Mouse (Mus musculus): ENCODE results near the gene Kif6.
A peak's percentile ranks its signal among the peaks of the same experiment; 100 is the strongest.

The Kif6 gene

DNA sequence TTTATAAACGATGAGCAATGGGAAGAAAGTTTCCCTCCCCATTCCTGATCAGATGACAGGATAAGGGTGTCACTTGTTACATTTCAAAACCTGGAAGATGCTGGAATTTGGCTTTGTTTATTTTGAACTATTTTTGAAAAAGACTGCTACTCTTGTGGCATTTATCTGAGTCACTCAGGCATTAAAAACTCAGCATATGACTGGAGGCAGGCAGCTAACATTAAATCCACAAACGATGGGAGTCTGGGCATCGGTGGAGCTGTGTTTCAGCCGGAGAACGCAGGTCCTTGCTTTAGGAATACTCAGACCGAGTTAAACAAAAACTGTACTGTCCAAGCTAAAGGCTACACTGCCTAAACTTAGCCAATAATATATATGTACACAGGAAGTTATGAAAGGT is 46.7 kb downstream of the Kif6 start:
- DNase-seq (ENCODE audit: low read depth, low spot score) = no peak

DNA sequence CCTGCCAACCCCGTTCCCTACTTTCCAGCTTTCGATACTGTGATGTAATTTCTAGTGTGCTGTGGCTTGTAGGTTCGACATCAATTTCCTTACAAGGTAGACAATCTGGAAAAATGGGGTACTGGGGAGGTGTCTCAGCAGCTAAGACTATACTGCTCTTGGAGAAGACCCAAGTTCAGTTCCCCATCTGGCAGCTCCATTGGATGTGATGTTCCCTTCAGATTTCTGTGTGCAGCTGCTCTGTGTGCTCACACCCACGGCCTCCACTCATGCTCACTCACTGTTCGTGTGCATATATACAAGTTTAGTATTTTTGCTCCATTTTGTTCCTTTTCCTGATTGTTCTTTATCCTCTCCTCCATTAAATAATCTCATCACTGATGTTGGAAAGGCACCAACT is 51.8 kb downstream of the Kif6 start:
- no peak for DNase-seq (ENCODE audit: low read depth, low spot score)

DNA sequence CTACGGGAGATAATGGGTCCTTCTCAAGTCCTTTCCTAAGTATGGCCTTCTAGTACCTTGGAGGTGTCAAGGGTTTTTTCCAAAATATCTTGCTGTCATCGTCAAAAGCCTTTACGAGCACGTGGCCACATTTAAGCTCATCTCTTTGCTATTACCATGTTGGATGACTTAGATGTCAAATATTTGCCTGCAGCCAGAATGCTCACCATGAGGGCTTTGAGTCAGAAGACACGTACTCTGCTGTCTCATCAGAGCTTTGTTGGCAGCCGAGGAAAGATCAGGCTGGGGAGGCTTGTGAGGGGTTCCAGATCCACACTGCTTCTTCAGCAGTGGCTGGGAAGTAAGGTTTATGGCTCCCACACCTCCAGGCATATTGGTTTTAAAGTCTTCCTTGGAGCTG is 53.4 kb downstream of the Kif6 start:
- no peak for DNase-seq (ENCODE audit: low read depth, low spot score)

DNA sequence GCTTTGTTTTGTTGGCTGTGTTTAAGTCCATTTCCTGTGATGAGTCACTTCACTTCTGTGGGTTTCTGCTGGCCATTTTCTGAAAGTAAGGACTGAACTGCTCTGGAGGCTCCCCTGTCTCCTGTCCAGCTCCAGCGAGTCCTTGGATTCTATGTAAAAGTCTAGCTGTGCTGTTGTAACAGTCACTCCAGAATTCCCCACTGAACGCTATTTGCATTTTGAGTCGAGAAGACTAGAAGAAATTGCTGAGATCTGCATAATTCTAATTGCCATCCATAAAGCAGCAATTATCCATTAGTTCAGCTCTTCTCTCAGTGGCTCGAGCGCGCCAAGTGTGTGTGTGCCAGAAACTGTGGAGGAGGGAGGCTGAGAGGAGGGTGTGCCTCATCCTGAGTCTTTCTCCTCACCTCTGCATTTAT is 57.0 kb downstream of the Kif6 start:
- no peak for DNase-seq (ENCODE audit: low read depth, low spot score)

DNA sequence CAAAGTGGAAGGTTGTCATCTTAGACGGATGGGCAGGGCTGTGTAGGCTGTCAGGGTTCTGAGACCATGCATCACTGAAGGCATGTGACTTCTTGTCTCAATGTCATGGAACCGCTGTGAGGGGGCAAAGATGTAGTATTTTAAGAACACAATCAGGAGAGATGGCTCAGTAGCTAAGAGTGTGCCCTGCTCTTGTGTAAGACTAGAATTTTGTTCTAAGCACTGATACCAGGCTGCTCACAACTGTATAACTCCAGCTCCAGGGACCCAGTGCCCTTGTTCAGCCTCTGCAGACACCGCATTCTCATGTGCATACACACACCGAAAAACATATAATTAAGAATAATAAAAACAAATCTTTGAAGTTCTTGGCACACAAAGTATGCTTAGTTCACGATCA is 57.5 kb downstream of the Kif6 start:
- DNase-seq (ENCODE audit: low read depth, low spot score) = no peak

DNA sequence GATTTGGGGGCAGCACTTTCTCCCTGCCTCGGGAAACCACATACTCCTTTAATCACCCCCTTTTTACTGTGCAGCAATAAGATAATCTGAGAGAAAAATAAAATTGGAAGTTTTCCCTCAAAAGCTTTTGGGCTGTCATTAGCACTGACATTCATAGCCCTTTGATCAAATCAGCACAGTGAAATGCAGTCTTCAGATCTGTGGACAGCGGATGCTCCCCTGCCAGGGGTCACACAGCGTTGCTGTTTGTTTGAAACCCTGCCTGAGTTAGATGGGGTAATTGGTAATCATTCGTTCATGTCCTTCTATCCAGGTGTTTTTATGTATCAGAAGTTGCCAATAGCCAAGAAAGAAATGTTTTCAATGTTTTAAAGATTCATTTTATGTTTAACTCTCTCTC is 60.7 kb downstream of the Kif6 start:
- DNase-seq (ENCODE audit: low read depth, low spot score) = no peak

DNA sequence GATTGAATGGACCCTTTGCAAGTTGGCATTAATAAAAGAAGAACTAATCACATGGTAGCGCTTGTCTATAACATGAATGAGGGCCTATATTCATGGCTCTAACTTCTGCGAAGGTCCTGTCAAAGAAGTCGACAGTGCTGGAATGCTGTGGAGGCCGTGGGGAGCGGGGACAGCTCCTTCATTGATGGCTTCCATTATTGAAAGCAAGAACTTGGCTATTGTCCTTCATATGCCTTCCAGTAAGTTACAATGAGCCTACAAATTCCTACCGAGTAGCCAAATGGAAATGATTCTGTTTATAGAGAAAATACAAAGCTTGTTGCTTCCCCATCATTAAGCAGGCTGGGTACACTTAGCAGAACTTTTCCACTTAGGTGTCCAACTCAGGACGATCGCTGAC is 66.5 kb downstream of the Kif6 start:
- peak; percentile 14 for DNase-seq (ENCODE audit: low read depth, low spot score)

DNA sequence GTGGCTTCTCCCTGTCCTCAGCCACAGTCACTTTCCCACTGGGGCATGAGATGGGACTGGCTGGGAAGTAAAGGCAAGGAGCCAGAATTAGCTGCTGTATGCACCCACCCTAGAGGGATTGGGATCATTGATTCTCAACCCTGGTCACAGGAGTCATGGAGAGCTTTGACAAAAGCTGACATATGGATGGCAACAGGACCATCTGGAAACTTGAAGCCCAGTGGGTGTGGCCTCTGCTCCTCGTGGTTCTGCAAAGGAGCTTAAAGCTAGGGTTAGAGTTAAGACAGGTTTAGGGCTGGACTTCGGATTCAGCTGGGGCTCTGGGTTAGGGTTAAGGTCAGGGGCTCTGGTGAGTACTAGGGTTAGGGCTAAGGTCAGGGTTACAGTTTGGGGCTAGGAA is 69.2 kb downstream of the Kif6 start:
- no peak for DNase-seq (ENCODE audit: low read depth, low spot score)

DNA sequence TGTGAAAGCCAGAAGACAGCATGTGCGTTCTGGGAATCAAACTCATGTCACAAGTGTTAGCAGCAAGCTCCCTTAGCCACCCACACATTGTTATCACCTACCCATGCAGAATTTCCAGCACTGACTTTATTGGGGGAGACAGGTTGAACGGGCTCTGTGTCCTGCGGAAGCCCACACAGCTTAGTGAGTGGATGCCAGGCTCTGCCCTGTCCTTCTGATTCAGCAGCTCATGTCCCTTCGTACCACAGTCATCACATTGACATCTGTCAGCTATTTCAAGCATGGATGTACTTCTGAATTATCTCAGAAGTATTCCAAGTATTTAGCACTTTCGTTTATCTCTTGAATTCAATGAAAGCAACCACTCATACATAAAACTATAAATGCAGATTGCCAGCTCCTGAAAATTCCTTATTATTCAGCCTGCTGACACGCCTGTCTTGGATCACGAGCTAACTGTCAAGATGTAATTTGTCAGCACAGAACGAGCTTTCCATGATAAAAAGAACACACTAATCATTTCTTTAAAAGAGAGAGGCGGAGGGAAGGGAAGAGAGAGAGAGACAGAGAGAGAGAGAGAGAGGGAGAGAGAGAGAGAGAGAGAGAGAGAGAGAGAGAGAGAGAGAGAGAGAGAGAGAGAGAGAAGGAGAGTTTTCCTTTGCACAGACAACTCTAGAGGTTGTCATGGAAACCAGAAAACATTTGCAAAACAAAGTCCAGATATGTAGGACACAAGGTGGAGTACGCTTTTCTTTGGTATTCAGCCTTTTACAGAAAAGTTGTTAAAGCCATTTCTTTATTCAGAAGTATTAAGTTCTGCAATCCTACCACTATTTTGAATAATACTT is 75.9 kb downstream of the Kif6 start:
- peak; percentile 36 for DNase-seq (ENCODE audit: low read depth, low spot score)

DNA sequence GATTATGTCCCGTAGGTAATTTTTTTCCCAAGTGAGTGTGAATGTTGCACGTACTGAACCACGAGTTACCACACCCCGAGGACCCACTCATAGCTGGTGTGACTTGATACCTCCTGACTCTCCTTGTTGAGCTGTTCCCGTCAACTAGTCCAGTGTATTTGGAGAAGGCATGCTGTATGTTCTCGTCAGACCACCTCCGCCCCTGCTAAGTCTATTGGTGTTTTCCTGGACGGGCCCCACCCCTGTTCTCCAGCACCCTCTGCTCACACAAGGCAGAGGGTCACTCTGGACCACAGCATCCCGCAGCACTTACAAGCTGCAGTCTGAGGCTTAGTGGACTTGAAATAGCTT is 76.5 kb downstream of the Kif6 start:
- no peak for DNase-seq (ENCODE audit: low read depth, low spot score)

DNA sequence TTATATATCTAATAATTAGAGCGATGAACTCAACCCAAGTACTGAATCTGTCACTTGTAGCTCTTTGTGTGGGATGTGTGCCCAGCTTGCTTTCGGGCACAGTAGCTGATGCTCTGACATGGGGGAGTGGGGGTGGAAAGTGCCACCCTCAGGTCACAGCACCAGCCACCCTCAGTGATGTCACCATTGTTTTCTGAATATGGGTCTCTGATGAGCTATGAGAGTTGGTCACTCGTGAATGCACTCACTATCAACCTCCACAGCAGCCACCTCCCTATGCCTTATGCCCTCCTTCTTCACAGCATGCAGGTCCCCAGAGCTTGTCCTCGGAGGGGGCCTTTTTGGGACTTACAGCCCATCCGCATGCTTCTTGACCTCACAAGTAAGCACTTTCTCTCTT is 78.3 kb downstream of the Kif6 start:
- DNase-seq (ENCODE audit: low read depth, low spot score) = no peak

DNA sequence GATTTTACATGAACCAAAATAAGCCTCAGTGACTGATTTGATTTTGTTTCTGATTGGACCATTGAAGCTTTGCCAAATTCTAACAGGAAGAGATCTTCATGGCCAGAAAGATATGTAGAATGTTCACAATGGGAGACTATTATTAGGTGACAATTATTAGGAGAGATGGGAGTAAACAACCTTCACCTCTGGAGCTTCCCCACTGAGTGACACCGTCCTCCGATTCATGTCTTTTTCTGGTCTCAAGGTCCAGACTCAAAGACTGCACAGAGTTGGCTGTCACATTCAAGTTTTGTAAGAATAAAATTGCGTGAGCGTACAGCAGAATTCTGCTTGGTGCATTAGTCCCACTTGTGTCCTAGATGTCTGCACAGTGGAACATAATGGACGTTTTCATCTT is 82.3 kb downstream of the Kif6 start:
- DNase-seq (ENCODE audit: low read depth, low spot score) = no peak

DNA sequence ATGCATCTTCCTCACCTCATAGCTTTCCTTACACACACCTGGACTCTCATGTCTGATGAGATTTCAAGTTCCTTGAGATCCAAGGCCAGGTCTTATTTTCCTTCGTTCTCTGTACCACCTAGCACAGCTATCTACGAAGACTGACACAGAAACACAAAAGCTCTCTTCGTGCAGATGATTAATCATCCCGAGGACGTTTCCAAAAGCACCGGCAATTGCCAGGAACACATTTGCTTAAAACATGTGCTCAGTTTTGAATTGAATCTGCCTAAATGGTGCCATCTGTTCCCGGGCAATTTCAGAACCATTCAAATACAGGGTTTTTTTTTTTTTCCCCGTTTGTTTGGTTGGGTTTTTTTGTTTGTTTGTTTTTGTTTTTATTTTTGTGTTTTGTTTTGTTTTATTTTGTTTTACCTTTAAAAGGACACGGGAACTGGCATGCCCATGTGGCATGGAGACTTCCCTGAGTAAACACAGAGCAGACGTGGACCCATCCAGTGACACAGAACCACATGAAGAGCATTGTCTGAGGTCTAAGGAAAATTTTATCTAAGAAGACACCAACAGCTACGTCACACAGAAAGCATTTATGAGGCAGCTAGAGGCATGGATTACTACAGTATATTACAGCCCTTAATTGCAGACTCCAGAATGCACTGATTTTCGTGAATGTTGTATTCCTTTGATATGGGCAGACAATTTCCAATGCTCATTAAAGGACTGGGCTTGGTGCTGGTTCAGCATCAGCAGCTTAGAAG is 88.7 kb downstream of the Kif6 start:
- DNase-seq (ENCODE audit: low read depth, low spot score) = no peak

DNA sequence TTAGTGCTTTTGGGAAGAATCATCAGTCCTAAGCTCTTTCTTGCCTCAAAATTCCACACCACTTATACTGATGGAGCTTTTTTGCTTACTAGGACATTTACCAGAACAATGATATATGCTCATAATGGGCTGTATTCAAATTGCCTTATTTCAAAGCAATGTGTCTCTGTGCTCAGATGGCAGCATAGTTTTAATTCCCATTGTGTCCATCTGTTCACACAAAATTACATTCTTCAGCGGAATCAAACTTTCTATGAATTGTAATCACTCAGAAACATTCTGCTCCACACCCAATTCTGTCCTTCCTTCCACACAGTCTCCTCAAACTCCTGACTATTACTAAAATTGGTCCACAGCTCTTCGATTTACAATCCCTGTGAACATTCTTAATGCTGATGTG is 94.3 kb downstream of the Kif6 start:
- no peak for DNase-seq (ENCODE audit: low read depth, low spot score)

DNA sequence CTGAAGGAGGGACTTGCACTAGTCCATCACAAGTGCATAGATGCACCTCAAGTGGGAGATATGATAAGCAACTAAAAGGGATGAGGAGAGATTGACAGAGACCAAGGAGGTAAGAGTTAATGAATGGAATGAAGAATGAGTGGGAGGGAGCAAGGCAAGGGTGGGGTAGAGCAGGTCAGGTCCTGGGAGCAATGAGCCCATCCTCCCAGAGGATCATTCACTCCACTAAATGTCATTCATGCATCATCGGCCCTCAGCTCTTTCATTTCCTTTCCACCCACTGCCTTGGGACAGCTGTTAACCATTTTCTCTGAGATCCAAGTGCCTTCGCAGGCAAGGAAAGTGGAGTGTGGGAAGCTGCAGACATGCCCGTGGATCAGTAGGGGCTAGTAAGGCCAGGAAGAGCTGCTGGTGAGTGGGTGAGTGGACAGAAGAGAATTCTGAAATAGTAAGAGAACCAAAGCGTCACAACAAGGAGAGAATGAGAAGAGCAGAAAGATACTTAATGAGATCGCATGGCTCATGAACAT is 95.2 kb downstream of the Kif6 start:
- DNase-seq (ENCODE audit: low read depth, low spot score) = no peak

DNA sequence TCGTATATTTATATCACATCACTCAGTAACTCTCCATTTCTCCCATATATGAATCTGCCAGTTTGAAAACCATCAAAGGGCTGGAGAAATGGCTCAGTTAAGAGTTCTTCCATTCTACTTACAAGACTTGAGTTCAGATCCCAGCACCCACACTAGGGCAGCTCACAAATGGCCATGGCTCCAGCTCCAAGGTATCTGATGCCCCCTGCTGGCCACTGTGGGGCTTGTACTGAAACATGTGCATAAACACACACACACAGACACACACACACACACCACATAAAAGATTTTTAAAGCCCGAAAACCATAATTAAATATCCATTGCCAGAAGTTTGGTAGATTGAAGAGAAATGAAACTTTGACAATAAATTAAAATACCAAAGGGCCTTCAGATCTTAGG is 111.3 kb downstream of the Kif6 start:
- DNase-seq (ENCODE audit: low read depth, low spot score) = peak; percentile 45

DNA sequence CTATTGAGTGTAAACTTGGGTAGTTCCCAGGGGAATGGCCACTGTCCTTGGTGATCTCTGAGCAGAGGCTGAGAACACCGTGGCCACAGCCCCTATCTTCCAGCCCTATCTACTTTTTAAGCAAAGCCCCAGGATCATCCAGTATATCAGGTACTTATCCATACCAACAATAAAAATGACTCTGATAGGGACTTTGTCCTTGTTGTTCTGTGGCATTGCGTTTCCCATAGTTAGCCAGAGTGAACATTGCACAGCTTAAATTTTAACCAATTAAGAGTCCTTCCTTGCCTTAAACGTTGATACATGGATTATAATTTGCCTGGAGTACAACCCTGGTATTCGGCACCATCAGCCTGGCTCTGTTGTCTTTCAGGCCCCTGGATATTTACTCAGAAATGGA is 112.0 kb downstream of the Kif6 start:
- no peak for DNase-seq (ENCODE audit: low read depth, low spot score)

DNA sequence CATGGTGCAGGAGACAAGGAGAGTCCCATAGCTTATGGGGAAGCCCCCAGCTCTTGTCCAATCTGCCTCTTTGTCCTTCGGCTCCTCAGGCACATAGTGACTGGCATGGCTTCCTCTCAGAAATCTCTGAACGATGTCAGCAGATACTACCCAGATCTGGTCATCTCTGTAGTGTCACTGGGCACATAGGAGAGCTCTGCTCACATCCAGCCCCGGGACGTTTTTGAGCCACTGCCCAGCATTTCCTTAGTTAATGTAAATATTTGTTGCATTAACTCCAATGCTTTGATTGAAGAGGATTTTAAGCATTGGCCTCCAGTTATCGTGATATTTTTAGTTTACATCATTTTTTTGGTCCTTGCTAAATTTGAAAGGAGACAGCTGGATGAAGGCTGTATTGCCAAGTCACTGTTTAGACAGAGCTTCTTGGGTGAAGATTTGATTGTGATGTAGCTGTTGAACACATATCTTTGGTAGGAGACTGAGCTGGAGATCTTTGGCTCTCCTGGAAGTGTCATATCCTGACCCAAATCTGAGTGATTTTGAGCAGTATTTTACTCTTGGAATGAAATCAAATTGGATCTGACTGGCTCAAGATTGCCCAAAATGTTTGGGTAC is 112.6 kb downstream of the Kif6 start:
- DNase-seq (ENCODE audit: low read depth, low spot score) = no peak

DNA sequence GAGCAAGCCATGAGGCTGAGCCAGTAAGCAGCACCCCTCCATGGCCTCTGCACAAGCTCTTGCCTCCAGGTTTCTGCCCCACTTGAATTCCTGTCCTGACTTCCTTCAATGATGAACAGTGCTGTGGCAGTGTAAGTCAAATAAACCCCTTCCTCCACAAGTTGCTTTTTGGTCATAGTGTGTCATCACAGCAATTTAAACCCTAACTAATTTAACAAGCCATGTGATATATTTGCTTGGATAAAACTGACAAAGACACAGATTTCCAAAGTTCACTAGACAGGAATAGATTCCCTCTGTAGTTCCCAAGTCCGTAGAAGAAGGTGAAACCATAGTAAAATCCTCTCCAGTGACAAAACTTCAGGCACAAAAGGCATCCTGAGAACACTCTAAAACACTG is 114.9 kb downstream of the Kif6 start:
- DNase-seq (ENCODE audit: low read depth, low spot score) = no peak

DNA sequence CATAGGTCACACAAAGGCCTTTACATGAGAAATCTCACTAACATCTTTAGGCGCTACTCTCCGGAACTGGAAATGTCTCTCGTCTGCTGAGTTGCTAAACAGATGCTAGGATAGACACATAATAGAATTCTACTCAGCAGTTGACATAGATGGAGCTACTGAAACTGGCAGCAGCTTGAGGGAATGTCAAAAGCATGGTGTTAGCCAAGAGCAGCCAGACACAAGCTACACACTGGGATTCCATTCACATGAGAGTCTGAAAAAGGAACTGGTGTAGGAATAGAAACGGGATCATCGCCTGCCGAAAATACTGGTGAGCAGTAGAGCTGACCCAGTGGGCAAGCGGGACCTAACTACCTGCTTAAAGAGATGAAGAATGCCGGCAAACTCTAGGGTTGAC is 117.8 kb downstream of the Kif6 start:
- no peak for DNase-seq (ENCODE audit: low read depth, low spot score)

DNA sequence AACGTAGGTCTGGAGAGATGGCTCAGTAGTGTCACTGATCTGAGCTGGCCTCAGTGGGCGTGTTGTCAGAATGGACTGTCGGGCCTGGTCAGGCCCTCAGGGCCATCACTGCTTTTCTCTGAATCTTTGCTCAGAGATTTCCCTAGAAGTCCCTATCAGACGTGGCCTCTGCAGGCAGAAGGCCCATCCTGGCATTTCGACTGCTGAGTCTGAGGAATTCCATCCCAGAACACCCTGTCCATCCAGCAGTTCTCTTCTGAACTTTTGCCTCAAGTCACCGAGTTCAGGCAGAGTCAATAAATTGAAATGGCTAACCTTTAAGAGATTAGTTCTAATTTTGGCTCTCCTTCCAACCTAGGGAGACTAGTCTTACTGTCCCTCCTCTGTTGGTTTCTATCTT is 119.1 kb downstream of the Kif6 start:
- DNase-seq (ENCODE audit: low read depth, low spot score) = no peak

DNA sequence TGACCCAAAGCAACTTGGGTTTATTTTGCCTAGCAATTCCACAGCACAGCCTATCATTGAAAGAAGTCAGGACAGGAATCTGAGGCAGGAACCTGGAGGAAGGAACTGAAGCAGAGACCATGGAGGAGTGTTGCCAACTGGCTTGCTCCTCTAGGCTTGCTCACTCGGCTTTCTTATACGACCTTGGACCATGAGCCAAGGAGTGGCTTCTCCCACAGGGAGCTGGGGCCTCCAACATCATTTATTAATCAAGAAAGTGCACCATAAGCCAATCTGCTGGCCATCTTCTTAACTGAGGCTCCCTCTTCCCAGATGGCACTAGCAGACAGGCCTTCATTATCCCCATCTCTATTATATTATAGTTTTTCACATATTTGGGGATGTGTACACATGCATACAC is 119.8 kb downstream of the Kif6 start:
- DNase-seq (ENCODE audit: low read depth, low spot score) = no peak

DNA sequence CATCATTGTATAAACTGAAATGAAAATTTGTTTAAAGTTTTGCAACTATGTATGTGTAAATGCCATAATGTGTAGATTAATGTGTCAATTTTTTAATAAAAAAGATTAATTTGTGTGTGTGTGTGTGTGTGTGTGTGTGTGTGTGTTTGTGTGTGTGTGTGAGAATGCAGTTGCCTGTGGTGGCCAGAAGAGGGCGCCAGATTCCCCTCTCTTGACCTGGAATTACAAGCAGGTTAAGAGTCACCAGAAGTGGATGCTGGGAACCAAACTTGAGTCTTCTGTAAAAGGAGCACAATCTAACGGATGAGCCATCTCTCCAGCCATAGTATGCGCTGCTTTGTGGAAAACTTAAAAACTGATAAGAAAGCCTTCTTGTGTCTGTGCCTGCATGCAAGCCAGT is 121.4 kb downstream of the Kif6 start:
- DNase-seq (ENCODE audit: low read depth, low spot score) = peak; percentile 53

Data from R1 (cell line).